Mouse (Mus musculus): ENCODE measurements around the gene Srpr. TPM values are rescaled to one million over a fixed set of nuclear protein-coding genes. Genes with fewer than 3 reads are reported as not detected.
A peak's percentile ranks its signal among the peaks of the same experiment; 100 is the strongest.

The Srpr gene
- polyA plus RNA-seq (2012; ENCODE audit: insufficient read depth, insufficient read length, missing spikeins): 57.1 and 67.5 TPM in 2 replicates

GRCm38 (mm10) chr9:35199772-35200471 lies at the start of gene Srpr, which contains the start of gene Tirap:
TSS of gene Srpr (plus strand) at chr9:35200175.
TSS of gene Tirap (minus strand) at chr9:35200291.
- Histone ChIP-seq H3K4me3 (ENCODE audit: insufficient read depth, low read length) (peak within 1 kb of the TSS; percentile 84), H3K27ac (ENCODE audit: insufficient read depth, low read depth, low read length) (peak within 1 kb of the TSS; percentile 32), H3K4me1 (ENCODE audit: control insufficient read depth, insufficient read depth, low read length) (peaks cover 9% of the 10 kb centered on the region)
- no peak for TF ChIP-seq POLR2A (IDR thresholded peaks at IDR 0.05; ENCODE audit: borderline replicate concordance, low read depth, low read length)
- TF ChIP-seq CTCF (IDR thresholded peaks at IDR 0.05; ENCODE audit: low read depth, low read length): peak; percentile 40; the same call in 1 of the 2 replicates

GRCm38 (mm10) chr9:35152923-35153322 lies 47.1 kb upstream of the Srpr start:
- TF ChIP-seq POLR2A (IDR thresholded peaks at IDR 0.05; ENCODE audit: borderline replicate concordance, low read depth, low read length) (no peak), CTCF (IDR thresholded peaks at IDR 0.05; ENCODE audit: low read depth, low read length) (no peak)
- Histone ChIP-seq H3K27ac (ENCODE audit: insufficient read depth, low read depth, low read length) (no peak overlapping the region), H3K4me3 (ENCODE audit: insufficient read depth, low read length) (no peak overlapping the region), H3K4me1 (ENCODE audit: control insufficient read depth, insufficient read depth, low read length) (no peaks in the 10 kb centered on the region)

GRCm38 (mm10) chr9:35156002-35156710 lies 43.8 kb upstream of the Srpr start:
- no peaks in the 10 kb centered on the region for H3K4me1 ChIP-seq (ENCODE audit: control insufficient read depth, insufficient read depth, low read length)
- no peak overlapping the region for H3K4me3 ChIP-seq (ENCODE audit: insufficient read depth, low read length)
- no peak overlapping the region for H3K27ac ChIP-seq (ENCODE audit: insufficient read depth, low read depth, low read length)
- TF ChIP-seq CTCF (IDR thresholded peaks at IDR 0.05; ENCODE audit: low read depth, low read length): no peak
- no peak for TF ChIP-seq POLR2A (IDR thresholded peaks at IDR 0.05; ENCODE audit: borderline replicate concordance, low read depth, low read length)

- no peaks in the 10 kb centered on the region for H3K4me1 ChIP-seq (ENCODE audit: control insufficient read depth, insufficient read depth, low read length)
- TF ChIP-seq CTCF (IDR thresholded peaks at IDR 0.05; ENCODE audit: low read depth, low read length) (no peak), POLR2A (IDR thresholded peaks at IDR 0.05; ENCODE audit: borderline replicate concordance, low read depth, low read length) (no peak)
- H3K27ac ChIP-seq (ENCODE audit: insufficient read depth, low read depth, low read length): no peak overlapping the region
- no peak overlapping the region for H3K4me3 ChIP-seq (ENCODE audit: insufficient read depth, low read length)
Measured at GRCm38 (mm10) chr9:35156862-35157261, 43.1 kb upstream of the Srpr start.

- Histone ChIP-seq H3K4me3 (ENCODE audit: insufficient read depth, low read length) (no peak overlapping the region), H3K4me1 (ENCODE audit: control insufficient read depth, insufficient read depth, low read length) (no peaks in the 10 kb centered on the region), H3K27ac (ENCODE audit: insufficient read depth, low read depth, low read length) (no peak overlapping the region)
- TF ChIP-seq CTCF (IDR thresholded peaks at IDR 0.05; ENCODE audit: low read depth, low read length) (no peak), POLR2A (IDR thresholded peaks at IDR 0.05; ENCODE audit: borderline replicate concordance, low read depth, low read length) (no peak)
Measured at GRCm38 (mm10) chr9:35158477-35158876, 41.5 kb upstream of the Srpr start.

- TF ChIP-seq POLR2A (IDR thresholded peaks at IDR 0.05; ENCODE audit: borderline replicate concordance, low read depth, low read length) (no peak), CTCF (IDR thresholded peaks at IDR 0.05; ENCODE audit: low read depth, low read length) (no peak)
- no peaks in the 10 kb centered on the region for H3K4me1 ChIP-seq (ENCODE audit: control insufficient read depth, insufficient read depth, low read length)
- H3K27ac ChIP-seq (ENCODE audit: insufficient read depth, low read depth, low read length): no peak overlapping the region
- H3K4me3 ChIP-seq (ENCODE audit: insufficient read depth, low read length): no peak overlapping the region
Measured at GRCm38 (mm10) chr9:35160662-35161061, 39.3 kb upstream of the Srpr start.

- no peak overlapping the region for H3K27ac ChIP-seq (ENCODE audit: insufficient read depth, low read depth, low read length)
- no peak overlapping the region for H3K4me3 ChIP-seq (ENCODE audit: insufficient read depth, low read length)
- TF ChIP-seq CTCF (IDR thresholded peaks at IDR 0.05; ENCODE audit: low read depth, low read length) (no peak), POLR2A (IDR thresholded peaks at IDR 0.05; ENCODE audit: borderline replicate concordance, low read depth, low read length) (no peak)
- H3K4me1 ChIP-seq (ENCODE audit: control insufficient read depth, insufficient read depth, low read length): no peaks in the 10 kb centered on the region
Measured at GRCm38 (mm10) chr9:35161721-35162120, 38.3 kb upstream of the Srpr start.

GRCm38 (mm10) chr9:35163011-35163690 lies 36.8 kb upstream of the Srpr start:
- Histone ChIP-seq H3K4me3 (ENCODE audit: insufficient read depth, low read length) (no peak overlapping the region), H3K27ac (ENCODE audit: insufficient read depth, low read depth, low read length) (no peak overlapping the region), H3K4me1 (ENCODE audit: control insufficient read depth, insufficient read depth, low read length) (no peaks in the 10 kb centered on the region)
- TF ChIP-seq POLR2A (IDR thresholded peaks at IDR 0.05; ENCODE audit: borderline replicate concordance, low read depth, low read length): no peak
- TF ChIP-seq CTCF (IDR thresholded peaks at IDR 0.05; ENCODE audit: low read depth, low read length): no peak

GRCm38 (mm10) chr9:35164142-35164874 lies 35.7 kb upstream of the Srpr start:
- Histone ChIP-seq H3K4me3 (ENCODE audit: insufficient read depth, low read length) (no peak overlapping the region), H3K27ac (ENCODE audit: insufficient read depth, low read depth, low read length) (no peak overlapping the region), H3K4me1 (ENCODE audit: control insufficient read depth, insufficient read depth, low read length) (no peaks in the 10 kb centered on the region)
- TF ChIP-seq POLR2A (IDR thresholded peaks at IDR 0.05; ENCODE audit: borderline replicate concordance, low read depth, low read length): no peak
- TF ChIP-seq CTCF (IDR thresholded peaks at IDR 0.05; ENCODE audit: low read depth, low read length): no peak

Measured in bone marrow macrophage, adult 2 months (primary cell).